Mouse (Mus musculus) CH12.LX (cell line): ENCODE results near the gene Ncor2. TPM values are rescaled to one million over a fixed set of nuclear protein-coding genes. Genes with fewer than 3 reads are reported as not detected.

ENCODE experiments used
- DNase-seq: peaks from one replicate; pipeline ENCODE4 v3.0.0-alpha.2; 2013; ENCODE audit errors: extremely low read depth
- H3K27ac ChIP-seq: 2 replicates; pipeline ENCODE4 v1.5.1; 2012; ENCODE audit warnings: low read depth, mild to moderate bottlenecking, control low read depth, moderate library complexity; ENCODE audit not compliant: insufficient read depth
- H3K27me3 ChIP-seq: replicated peaks from 2 replicates; pipeline ENCODE3; 2012; ENCODE audit warnings: inconsistent platforms
- H3K36me3 ChIP-seq, 2 experiments: replicated peaks in 1 of 2; 2 replicates each; pipeline versions ENCODE3 to v1.6.1; 2012; ENCODE audit warnings: inconsistent platforms in 1 of 2, low read length in 1 of 2, mild to moderate bottlenecking in 1 of 2, mixed read lengths in 1 of 2, moderate library complexity in 1 of 2; ENCODE audit not compliant: control insufficient read depth in 1 of 2, insufficient read depth in 1 of 2
- H3K4me1 ChIP-seq, 2 experiments: 2 replicates each; pipeline ENCODE4 v1.6.1; 2012; ENCODE audit warnings: inconsistent platforms in 1 of 2, moderate library complexity in 1 of 2; ENCODE audit not compliant: insufficient read depth in 2 of 2, control insufficient read depth in 1 of 2
- H3K4me2 ChIP-seq: 2 replicates; pipeline ENCODE4 v1.6.1; 2012; ENCODE audit warnings: low read depth, mild to moderate bottlenecking, control low read depth; ENCODE audit not compliant: poor library complexity, insufficient read depth, severe bottlenecking
- H3K4me3 ChIP-seq, 3 experiments: fragments of 150-350 bp in 1 of 3; sonication (generic) in 1 of 3; replicated peaks in 1 of 3; 2 replicates each; pipeline versions ENCODE3 to v1.5.1; 2011 to 2012; ENCODE audit warnings: low read depth in 2 of 3, low read length in 2 of 3, mild to moderate bottlenecking in 2 of 3, moderate library complexity in 2 of 3, control low read depth in 1 of 3, improper control_type of control experiment in 1 of 3, inconsistent platforms in 1 of 3, mixed read lengths in 1 of 3; ENCODE audit not compliant: poor library complexity in 1 of 3
- H3K79me2 ChIP-seq: replicated peaks from 2 replicates; pipeline ENCODE4 v1.6.1; 2012; ENCODE audit warnings: mild to moderate bottlenecking, moderate library complexity; ENCODE audit not compliant: control insufficient read depth, poor library complexity, insufficient read depth, severe bottlenecking; ENCODE audit errors: extremely low read depth
- H3K9ac ChIP-seq: 2 replicates; pipeline ENCODE4 v1.6.1; 2012; ENCODE audit warnings: low read depth, mild to moderate bottlenecking, control low read depth, moderate library complexity; ENCODE audit not compliant: insufficient read depth
- H3K9me3 ChIP-seq: replicated peaks from 2 replicates; pipeline ENCODE3; 2012; ENCODE audit warnings: low read length, inconsistent platforms, mixed read lengths
- CHD2 ChIP-seq: IDR thresholded peaks from 2 replicates; pipeline ENCODE4 v1.6.1; 2011; ENCODE audit warnings: low read length, improper control_type of control experiment
- CTCF ChIP-seq, 2 experiments: IDR thresholded peaks in 1 of 2; conservative IDR thresholded peaks in 1 of 2; 2 replicates each; pipeline ENCODE4 v1.5.1; 2011 to 2012; ENCODE audit warnings: low read depth in 2 of 2, low read length in 2 of 2, improper control_type of control experiment in 1 of 2, inconsistent platforms in 1 of 2, mild to moderate bottlenecking in 1 of 2, moderate library complexity in 1 of 2
- E2F4 ChIP-seq: IDR thresholded peaks from 2 replicates; pipeline ENCODE4 v1.6.1; 2011; ENCODE audit warnings: low read depth, low read length, improper control_type of control experiment; ENCODE audit not compliant: insufficient replicate concordance
- ELF1 ChIP-seq: IDR thresholded peaks from 2 replicates; pipeline ENCODE4 v1.6.1; 2014; ENCODE audit warnings: low read depth, mild to moderate bottlenecking, inconsistent platforms, low read length, improper control_type of control experiment
- HCFC1 ChIP-seq: IDR thresholded peaks from 2 replicates; pipeline ENCODE4 v1.6.1; 2012; ENCODE audit warnings: low read depth, mild to moderate bottlenecking, inconsistent platforms, low read length, improper control_type of control experiment
- IRF4 ChIP-seq: IDR thresholded peaks from 2 replicates; pipeline ENCODE4 v1.6.1; 2014; ENCODE audit warnings: low read depth, mild to moderate bottlenecking, inconsistent platforms, low read length, improper control_type of control experiment
- KAT2A ChIP-seq: IDR thresholded peaks from 2 replicates; pipeline ENCODE4 v1.6.1; 2012; ENCODE audit warnings: low read length, improper control_type of control experiment, inconsistent platforms; ENCODE audit not compliant: insufficient replicate concordance
- MAFK ChIP-seq: IDR thresholded peaks from 2 replicates; pipeline ENCODE4 v1.6.1; 2011; ENCODE audit warnings: low read length, improper control_type of control experiment; ENCODE audit not compliant: insufficient replicate concordance
- MAX ChIP-seq: IDR thresholded peaks from 2 replicates; pipeline ENCODE4 v1.6.1; 2011; ENCODE audit warnings: low read length, improper control_type of control experiment
- MYC ChIP-seq: IDR thresholded peaks from 2 replicates; pipeline ENCODE4 v1.6.1; 2011; ENCODE audit warnings: low read depth, mild to moderate bottlenecking, improper control_type of control experiment, low read length
- NELFE ChIP-seq: IDR thresholded peaks from 2 replicates; pipeline ENCODE4 v1.6.1; 2011; ENCODE audit warnings: low read depth, low read length, improper control_type of control experiment
- RAD21 ChIP-seq: IDR thresholded peaks from 2 replicates; pipeline ENCODE4 v1.6.1; 2011; ENCODE audit warnings: low read depth, mild to moderate bottlenecking, low read length, improper control_type of control experiment, moderate library complexity
- SIN3A ChIP-seq: IDR thresholded peaks from 2 replicates; pipeline ENCODE4 v1.6.1; 2012; ENCODE audit warnings: low read length, improper control_type of control experiment, inconsistent platforms
- SMC3 ChIP-seq: IDR thresholded peaks from 2 replicates; pipeline ENCODE4 v1.6.1; 2011; ENCODE audit warnings: low read depth, low read length, improper control_type of control experiment
- ZC3H11A ChIP-seq: IDR thresholded peaks from 2 replicates; pipeline ENCODE4 v1.6.1; 2012; ENCODE audit warnings: low read depth, mild to moderate bottlenecking, inconsistent platforms, low read length, improper control_type of control experiment
- dilution Hi-C: fragments of 300-500 bp; cut with MboI; formaldehyde crosslinking; loops from 2 replicates; pipeline ENCODE4 v1.14.3; 2020; ENCODE audit warnings: low sequenced_read_pairs; ENCODE audit not compliant: extremely low pct_unique_long_range_greater_than_20kb, extremely low pct_ligation_motif_present
- in situ Hi-C: fragments of 300-500 bp; cut with MboI; formaldehyde crosslinking; loops from 3 replicates; pipeline ENCODE4 v1.14.3; 2019; ENCODE audit warnings: low sequenced_read_pairs, low pct_ligation_motif_present, low pct_unique_long_range_greater_than_20kb, mixed read lengths
- polyA plus RNA-seq: library from polyadenylated mRNA; unstranded; fragments of >175 nt; gene quantifications from 2 replicates; pipeline ENCODE4 v1.2.1, GENCODE M21; 2012; ENCODE audit warnings: low read depth; ENCODE audit not compliant: insufficient read length
- total RNA-seq, 2 experiments: library from RNA; depleted of rRNA; stranded (reverse); fragments of 300-350 nt in 1 of 2; fragments of >200 nt in 1 of 2; gene quantifications; 2 replicates each; pipeline ENCODE4 v1.2.3; 2012 to 2014

Ncor2 gene
- total and polyA plus RNA-seq, 3 experiments: 3.9 to 44.7 (median 10.8) TPM

GRCm38 (mm10) chr5:125111137-125111536 is 67.9 kb downstream of the Ncor2 start (continued):
- no peak for TF ChIP-seq MAFK
- TF ChIP-seq SIN3A: no peak
- TF ChIP-seq MAX: no peak
- TF ChIP-seq, all 38 proteins: peak for 0

GRCm38 (mm10) chr5:125110722-125111121 is 68.3 kb downstream of the Ncor2 start:
- H3K79me2 ChIP-seq: no peaks in the 10 kb centered on the region
- H3K4me2 ChIP-seq: no peak overlapping the region
- H3K27me3 ChIP-seq: no peaks in the 10 kb centered on the region
- H3K4me3 ChIP-seq: no peak overlapping the region
- peaks cover 35 to 94% of the 10 kb centered on the region in 2 experiments for H3K36me3 ChIP-seq
- no peak overlapping the region for H3K27ac ChIP-seq
- no peak for DNase-seq
- TF ChIP-seq MYC (no peak), NELFE (no peak), MAX (no peak), SIN3A (no peak), KAT2A (no peak), E2F4 (no peak)
- dilution Hi-C loops: no loop called here
- H3K4me1 ChIP-seq: peaks cover 2 to 15% of the 10 kb centered on the region in 2 experiments; a peak in 3 of 4 replicates
- peaks cover 5% of the 10 kb centered on the region for H3K9me3 ChIP-seq
- in situ Hi-C loops: no loop called here
- no peak overlapping the region for H3K9ac ChIP-seq

DNA sequence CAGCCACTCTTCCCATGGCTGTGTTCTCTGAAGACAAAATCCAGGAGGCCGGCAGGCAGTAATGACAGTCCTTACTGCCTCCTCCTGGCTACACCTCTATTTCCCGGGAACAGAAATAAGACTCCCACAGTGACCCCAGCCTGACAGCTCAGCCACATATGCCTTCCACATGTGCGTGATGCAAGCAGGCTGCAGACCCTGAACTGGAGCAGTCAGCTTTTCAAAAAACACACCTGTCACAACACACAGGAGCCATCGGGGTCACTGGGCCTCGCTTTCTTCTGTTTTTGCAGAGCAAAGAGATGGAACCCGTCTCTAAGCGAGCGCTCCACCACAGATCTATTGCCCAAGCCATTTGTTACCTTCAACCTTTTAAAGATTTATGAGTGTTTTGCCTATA is 68.8 kb downstream of the Ncor2 start:
- in situ Hi-C loops (no loop called here), dilution Hi-C loops (no loop called here)
- Histone ChIP-seq H3K4me1 (peaks cover 2 to 15% of the 10 kb centered on the region in 2 experiments; a peak in 3 of 4 replicates), H3K27ac (no peak overlapping the region), H3K79me2 (no peaks in the 10 kb centered on the region), H3K36me3 (peaks cover 35 to 94% of the 10 kb centered on the region in 2 experiments), H3K4me3 (no peak overlapping the region), H3K27me3 (no peaks in the 10 kb centered on the region), H3K9ac (no peak overlapping the region), H3K9me3 (no peaks in the 10 kb centered on the region), H3K4me2 (no peak overlapping the region)
- no peak for DNase-seq
- no peak for TF ChIP-seq KAT2A
- no peak for TF ChIP-seq HCFC1

DNA sequence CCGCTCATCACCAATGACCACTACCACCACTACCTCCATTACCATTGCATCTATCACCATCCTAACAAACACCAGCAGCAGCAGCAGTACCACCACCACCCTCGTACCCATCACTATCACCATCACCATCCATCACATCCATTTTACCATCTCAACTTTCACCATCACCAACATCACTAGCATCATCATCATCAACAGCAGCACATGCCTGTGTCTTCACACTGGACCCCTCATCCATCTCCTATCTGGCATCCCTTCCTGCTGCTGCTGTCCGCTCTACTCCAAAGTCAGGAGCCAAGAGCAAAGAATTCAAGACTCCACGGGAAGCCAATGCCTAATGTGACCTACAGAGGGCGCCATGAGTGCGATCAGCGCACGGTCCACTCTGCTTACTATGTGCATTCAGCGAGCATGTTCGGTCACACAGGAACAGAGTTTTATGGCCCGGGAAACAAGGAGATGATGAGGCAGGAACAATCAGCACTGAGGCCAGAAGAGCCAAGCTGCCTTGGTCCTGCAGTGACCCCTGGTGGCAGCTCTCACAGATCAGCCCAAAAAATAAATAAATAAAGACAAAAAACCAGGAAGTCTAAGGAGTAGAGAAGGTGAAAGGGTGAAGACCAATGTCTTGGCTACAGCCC is 71.9 kb downstream of the Ncor2 start:
- dilution Hi-C loops (no loop called here), in situ Hi-C loops (loop anchor here (5.0 kb wide), 1 partner anchor 200 kb away; no protein-coding TSS in a partner anchor)
- no peak overlapping the region for H3K4me2 ChIP-seq
- H3K27me3 ChIP-seq: no peaks in the 10 kb centered on the region
- peaks cover 2 to 15% of the 10 kb centered on the region in 2 experiments; a peak in 3 of 4 replicates for H3K4me1 ChIP-seq
- peaks cover 51 to 97% of the 10 kb centered on the region in 2 experiments for H3K36me3 ChIP-seq
- H3K27ac ChIP-seq: no peak overlapping the region
- TF ChIP-seq NELFE (0 out of 2 replicates have a peak, but pooled peaks have one; percentile 29), SMC3 (peak; percentile 78), ZC3H11A (0 out of 2 replicates have a peak, but pooled peaks have one; percentile 37), CHD2 (no peak), RAD21 (peak; percentile 75), IRF4 (0 out of 2 replicates have a peak, but pooled peaks have one; percentile 13), ELF1 (peak; percentile 67; the same call in 1 of the 2 replicates), SIN3A (no peak), CTCF (conservative IDR thresholded peaks at IDR 0.05 in 1 of 2, IDR thresholded peaks at IDR 0.05 in 1 of 2; ENCODE audit: low read depth in 2 of 2, low read length in 2 of 2) (peak; percentile 58 to 82)
- H3K9me3 ChIP-seq: no peaks in the 10 kb centered on the region
- H3K9ac ChIP-seq: no peak overlapping the region
- H3K79me2 ChIP-seq: no peaks in the 10 kb centered on the region
- H3K4me3 ChIP-seq: no peak overlapping the region
- DNase-seq: peak; percentile 53
